Mouse (Mus musculus) thymus, adult 18-20 months (tissue): ENCODE measurements around the gene Txndc2.

Experiments
- DNase-seq, 2 experiments: peaks; one replicate each; pipeline ENCODE4 v3.0.0; 2022; ENCODE audit warnings: mixed read lengths in 2 of 2

Txndc2 gene

DNA sequence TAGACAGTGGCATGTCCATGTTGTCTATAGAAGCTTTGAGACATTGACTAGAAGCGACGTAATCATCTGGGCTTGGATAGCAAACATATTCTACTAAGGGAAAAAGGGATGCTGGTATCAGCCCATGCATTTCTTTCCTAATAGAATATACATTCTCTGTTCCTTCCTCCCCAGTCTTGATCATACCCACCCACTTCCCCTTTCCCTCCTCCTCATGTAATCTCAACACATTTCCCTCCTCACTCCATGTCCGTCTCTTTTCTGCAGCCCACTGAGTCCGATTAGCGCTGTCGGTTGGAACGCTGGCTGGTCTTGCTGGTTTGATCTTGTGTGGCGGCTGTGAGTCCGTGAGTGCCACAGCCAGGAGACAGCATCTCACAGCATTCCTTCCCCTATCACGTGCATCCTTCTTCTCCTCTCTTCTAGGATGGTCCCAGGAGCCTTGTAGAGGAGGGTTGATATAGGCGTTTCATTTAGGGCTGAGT, at the start of gene Txndc2:
TSS of gene Txndc2 (minus strand) at position 435 of the 485 bp plus-strand sequence.
- no peak for DNase-seq

GRCm38 (mm10) chr17:65683731-65684130, 41.8 kb upstream of the Txndc2 start:
- DNase-seq, result no peak

DNA sequence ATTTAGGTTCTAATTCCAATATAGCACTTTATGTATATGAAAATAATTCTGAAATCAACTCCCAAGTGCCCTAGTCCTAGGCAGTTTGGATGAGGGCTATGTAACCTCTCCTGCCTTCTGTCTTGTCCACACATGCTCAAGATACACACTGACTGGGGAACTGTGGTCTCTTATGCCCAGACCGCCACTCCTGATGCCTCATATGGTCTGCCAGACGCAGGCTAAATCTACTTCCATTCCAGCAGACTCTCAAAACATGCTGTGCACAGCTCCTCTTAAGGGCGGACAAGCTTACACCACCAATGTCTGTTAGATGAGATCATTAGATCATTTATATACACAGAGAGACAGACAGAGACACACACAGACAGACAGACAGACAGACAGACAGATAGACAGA, 41.3 kb upstream of the Txndc2 start:
- DNase-seq, result no peak

DNA sequence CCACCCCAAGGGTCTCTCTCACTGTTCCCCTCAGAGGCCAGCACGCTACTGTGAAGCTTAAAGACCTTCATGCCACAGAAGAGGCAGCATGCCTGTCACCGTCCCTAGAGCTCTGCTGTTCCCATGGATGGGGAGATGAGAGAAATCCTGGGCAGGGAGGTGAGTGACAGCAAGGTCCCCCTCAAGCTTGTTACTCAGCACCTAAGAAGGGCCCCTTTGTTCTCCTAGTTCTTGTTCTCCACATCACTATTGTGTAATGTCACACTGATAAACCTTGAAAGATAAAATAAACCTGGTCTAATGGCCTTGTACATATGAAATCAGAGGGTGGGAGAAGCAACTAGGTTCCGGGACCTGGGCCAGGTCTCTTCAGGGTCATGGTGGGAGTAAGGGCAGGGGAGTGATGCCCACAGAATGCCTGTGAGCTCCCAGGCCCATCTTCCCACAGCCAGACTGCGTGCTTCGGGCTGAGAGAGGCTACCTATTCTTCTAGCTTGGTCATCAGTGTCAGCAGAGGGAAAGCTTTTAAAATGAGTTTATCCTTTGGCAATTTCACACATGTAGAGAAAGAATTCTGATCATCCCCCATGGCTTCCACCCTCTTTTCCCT, 40.2 kb upstream of the Txndc2 start:
- no peak for DNase-seq

GRCm38 (mm10) chr17:65681516-65681915, 39.5 kb upstream of the Txndc2 start:
- no peak for DNase-seq

DNA sequence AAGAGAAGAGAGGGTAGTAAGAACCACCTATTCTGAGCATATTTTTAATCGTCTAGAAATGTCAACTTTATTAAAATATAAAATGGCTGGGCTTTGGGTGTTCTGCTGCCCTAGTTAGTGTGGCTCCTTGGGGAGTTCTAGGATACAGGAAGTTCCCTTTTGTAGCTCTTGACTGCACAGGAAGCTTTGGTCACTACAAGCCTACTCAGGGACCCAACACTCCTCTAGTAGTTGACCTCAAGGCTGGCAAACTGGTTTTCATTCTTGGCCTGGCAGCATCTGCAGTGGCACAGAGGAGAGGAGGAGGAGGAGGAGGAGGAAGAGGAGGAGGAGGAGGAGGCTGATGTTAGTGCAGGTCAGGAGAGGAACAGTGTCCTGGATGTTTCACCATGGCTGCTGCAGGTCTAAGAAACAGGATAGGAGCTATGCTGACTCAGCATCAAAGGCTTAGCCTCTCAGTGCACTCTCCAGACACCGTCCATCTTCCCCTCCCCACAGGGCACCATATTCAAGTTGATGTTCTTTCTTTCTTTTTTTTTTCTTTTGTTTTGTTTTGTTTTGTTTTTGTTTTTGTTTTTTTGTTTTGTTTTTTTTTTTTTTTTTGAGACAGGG, 38.9 kb upstream of the Txndc2 start:
- DNase-seq, result no peak

- DNase-seq, result no peak
Observed at GRCm38 (mm10) chr17:65679806-65680446, 38.0 kb upstream of the Txndc2 start.

DNA sequence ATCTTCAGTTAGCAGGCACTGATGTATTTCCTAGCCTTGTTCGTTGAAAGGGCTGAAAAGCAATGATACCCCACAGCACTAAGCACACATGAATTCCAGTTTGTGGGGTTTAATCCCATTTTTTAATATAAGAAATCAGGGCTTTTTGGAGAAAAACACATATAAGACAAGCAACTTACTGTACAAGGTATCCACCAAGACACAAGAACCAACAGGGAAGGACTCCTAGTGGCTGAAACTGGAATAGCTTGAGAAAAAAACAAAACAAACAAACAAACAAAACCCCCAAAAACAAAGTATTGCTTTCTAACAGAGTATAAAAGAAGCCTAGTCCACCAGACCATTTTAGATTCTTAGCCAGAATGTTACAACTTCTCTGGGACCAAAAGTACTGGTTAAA, 35.8 kb upstream of the Txndc2 start:
- no peak for DNase-seq

DNA sequence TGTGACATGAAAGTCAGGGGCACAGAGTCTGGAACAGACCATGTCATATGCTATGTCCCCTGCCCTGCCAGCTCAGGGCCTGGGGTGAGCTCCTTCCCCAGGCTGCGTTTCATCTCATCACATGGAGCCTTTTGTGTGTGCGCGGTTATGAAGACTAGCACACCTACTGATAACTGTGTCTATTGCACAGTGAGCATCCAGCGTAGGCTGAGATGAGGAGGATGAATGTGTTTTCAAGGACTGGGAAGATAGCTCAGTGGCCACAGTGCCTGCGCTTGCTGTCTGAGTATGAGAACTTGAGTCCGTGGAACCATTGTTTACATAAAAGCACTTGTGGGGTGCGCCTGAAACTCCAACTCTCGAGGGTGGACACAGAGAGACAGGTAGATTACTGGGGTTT, 34.6 kb upstream of the Txndc2 start:
- no peak for DNase-seq

GRCm38 (mm10) chr17:65675985-65676384, 34.0 kb upstream of the Txndc2 start:
- DNase-seq, result no peak

- DNase-seq, result no peak
Observed at GRCm38 (mm10) chr17:65674710-65675171, 32.8 kb upstream of the Txndc2 start.

DNA sequence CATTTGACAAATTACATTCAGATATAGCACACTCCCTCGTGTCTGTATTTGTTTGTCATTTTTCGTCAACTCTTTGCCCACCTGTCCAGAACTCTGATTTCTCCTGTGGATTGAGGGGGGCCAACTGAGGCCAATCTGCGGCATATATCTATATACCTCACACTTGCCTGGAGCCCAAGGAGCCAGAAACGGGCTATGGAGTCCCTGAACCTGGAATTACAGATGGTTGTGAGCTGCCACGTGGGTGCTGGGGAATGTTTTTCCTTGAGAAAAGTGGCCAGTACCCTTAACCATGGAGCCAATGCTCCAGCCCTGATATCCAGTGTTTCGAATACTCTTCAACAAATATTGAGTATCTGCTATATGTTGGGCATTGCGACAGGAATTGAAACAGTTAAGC, 31.0 kb upstream of the Txndc2 start:
- DNase-seq, result no peak

DNA sequence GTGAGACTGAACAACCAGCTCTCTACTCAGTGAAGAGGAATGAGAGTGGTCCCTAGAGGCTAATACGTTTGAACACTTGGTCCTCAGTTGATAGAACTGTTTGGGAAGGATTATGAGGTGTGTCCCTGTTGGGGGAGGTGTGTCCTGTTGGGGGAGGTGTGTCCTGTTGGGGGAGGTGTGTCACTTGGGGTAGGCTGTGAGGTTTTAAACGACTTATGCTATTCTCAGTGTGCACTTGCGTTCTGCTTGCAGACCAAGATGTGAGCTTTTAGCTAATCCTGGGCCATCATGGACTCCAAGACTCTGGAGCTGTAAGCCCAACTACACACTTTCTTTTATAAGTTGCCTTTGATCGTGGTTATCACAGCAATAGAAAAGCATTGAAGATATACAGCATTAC, 27.1 kb upstream of the Txndc2 start:
- DNase-seq, result no peak

GRCm38 (mm10) chr17:65667792-65668191, 25.8 kb upstream of the Txndc2 start:
- no peak for DNase-seq

GRCm38 (mm10) chr17:65666388-65667161, 24.6 kb upstream of the Txndc2 start:
- no peak for DNase-seq

DNA sequence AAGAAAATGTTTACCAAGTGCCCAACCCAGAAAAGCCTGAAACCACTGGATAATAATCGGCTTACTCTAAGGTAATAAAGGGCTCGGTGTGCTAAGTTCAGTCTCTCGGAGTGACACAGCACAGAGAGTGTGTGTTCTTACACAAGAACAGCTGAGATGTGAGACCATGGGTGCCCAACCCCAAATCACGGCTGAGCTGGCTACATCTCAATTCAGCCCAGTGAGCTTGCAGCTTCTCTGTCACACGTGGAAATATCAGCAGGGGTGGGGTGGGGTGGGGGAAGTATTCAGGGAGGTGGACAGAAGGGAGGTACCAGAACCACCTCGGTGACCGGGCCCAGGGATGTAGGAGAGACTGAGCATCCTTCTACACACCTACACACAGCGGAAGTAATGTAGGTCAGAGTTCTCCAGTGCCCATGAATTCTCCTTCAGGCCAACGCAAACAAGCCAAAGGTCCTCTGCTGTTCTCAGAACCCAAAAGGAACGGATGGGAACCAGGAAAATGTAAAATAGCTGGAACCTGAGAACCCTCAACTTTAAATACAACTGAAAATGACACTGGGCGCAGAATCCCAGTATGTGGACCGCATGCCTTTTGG, 23.9 kb upstream of the Txndc2 start:
- DNase-seq, result no peak

DNA sequence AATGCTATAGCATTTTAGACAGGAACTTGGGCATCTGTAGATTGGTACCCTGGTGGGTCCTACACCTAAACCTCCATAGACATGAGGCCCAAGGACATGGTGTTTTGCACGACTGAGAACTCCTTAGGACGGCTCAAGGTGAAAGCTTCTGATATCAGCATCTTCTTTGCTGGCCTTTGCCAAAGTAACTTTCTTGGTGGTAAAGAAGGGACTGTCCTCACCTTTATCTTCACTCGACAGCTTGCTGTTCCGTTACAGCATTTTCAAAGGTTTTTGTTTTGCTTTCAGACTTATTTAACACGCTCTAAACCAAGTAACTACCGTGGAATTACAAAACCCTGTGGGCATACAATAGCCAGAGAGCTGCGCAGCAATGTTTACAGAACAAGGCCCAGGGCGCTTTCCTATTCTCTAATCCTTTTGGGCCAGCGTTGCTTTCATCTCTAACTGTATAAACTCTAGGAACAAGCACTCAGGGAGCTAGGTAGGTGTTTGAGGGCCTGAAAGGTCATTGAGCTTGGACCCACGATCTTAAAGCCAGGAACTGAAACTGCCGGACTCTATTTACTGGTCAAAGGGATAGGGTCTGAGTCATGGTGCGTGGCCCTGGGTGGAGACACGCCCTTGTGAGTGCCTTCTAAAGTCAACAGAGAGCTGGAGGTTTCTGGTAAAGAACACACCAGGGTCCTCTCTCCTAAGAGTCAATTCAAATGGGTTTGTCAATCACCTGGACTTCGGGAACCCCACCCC, 21.5 kb upstream of the Txndc2 start:
- no peak for DNase-seq

DNA sequence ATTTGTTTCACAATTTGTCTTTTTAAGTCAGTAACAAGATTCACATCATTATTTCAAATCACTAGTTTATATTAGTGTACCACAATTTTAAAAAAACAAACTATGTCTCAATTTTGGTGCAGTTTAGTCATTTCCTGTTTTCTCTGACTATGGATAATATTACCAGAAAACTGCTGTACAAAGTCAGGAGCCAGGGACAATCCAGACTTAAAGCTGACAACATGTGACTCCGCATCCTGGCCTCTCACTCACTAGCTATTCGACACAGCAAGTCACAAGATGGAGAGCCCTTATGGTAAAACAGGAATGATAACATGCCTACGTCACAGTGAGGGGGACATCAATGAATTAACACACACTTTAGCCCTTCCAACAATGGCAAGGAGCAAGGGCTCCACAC, 20.7 kb upstream of the Txndc2 start:
- DNase-seq, result no peak

- peak in 1 of 2 experiments; percentile 9 for DNase-seq
Observed at GRCm38 (mm10) chr17:65658416-65658815, 16.4 kb upstream of the Txndc2 start.

DNA sequence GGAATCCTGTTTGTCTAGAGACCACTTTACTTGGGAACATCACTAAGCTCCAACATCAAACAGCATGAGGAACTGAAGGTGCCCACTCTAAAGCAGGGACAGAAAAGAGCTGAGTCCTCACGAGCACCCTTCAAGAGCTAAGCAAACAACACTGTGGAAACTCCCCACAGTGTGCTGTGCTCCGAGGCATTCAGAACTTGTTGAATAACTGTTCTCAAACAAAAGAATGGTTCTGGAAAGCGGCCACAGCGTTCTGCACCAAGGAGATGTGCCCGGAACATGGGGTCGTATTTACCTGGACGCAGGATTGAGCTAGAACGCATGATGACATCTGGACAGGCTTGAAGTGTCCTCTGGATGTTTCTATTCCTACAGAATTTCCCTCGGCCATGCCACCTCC, 16.0 kb upstream of the Txndc2 start:
- DNase-seq, result no peak

- no peak for DNase-seq
Observed at GRCm38 (mm10) chr17:65656731-65657130, 14.8 kb upstream of the Txndc2 start.

- no peak for DNase-seq
Observed at GRCm38 (mm10) chr17:65656076-65656475, 14.1 kb upstream of the Txndc2 start.
